Mouse (Mus musculus) hematopoietic stem cell, adult 5-6 weeks (primary cell): ENCODE results near the gene Gm21903. TPM values are rescaled to one million over a fixed set of nuclear protein-coding genes. Genes with fewer than 3 reads are reported as not detected.
"Not testable (repeated sequence)": the region's sequence is repeated elsewhere in the genome, so short reads cannot be mapped to it uniquely, and the experiment has no call there.

Experiments
- ATAC-seq, 2 experiments: fragments of 125-278 bp in 1 of 2; replicated peaks in 1 of 2; 2 replicates each; pipeline ENCODE4 v1.8.0; 2016 to 2017; ENCODE audit warnings: inconsistent platforms in 2 of 2, mild to moderate bottlenecking in 2 of 2, moderate number of reproducible peaks in 2 of 2, low read depth in 1 of 2, moderate TSS enrichment in 1 of 2; ENCODE audit not compliant: low FRiP score in 2 of 2, poor library complexity in 2 of 2, severe bottlenecking in 2 of 2, insufficient read depth in 1 of 2, low TSS enrichment in 1 of 2
- total RNA-seq: library from RNA; stranded (forward); fragments of 172-1452, 232-1000 nt; gene quantifications from 2 replicates; pipeline ENCODE4 v1.2.3, GENCODE M21; 2017

The Gm21903 gene
- total RNA-seq: not detected in 2 replicates

GRCm38 (mm10) chr17:39043241-39043640, at the start of gene Gm21903:
Gm21903 (minus strand) TSS chr17:39043341.
- ATAC-seq: no peak

GRCm38 (mm10) chr17:39076937-39077336, 33.8 kb upstream of the Gm21903 start, which contains the start of gene Esp23:
Esp23 (minus strand) TSS chr17:39077037.
- no peak for ATAC-seq

- no peak for ATAC-seq
These were observed 20.5 kb upstream of the Gm21903 start for GRCm38 (mm10) chr17:39063641-39064040.

GRCm38 (mm10) chr17:39036395-39036794, 6.7 kb downstream of the Gm21903 start, which contains the start of gene Esp24:
Esp24 (plus strand) TSS chr17:39036695.
- not testable (repeated sequence) for ATAC-seq

GRCm38 (mm10) chr17:39017184-39017583, 26.0 kb downstream of the Gm21903 start:
- no peak for ATAC-seq

GRCm38 (mm10) chr17:39010675-39011638, 32.2 kb downstream of the Gm21903 start:
- no peak for ATAC-seq

GRCm38 (mm10) chr17:39009846-39010245, 33.3 kb downstream of the Gm21903 start:
- no peak for ATAC-seq

Other genes with a start within 250 kb of the Gm21903 start
- gene Esp24, start 6.6 kb downstream of the Gm21903 start, total RNA-seq: not detected in 2 replicates
- gene Esp23, start 33.7 kb upstream of the Gm21903 start, total RNA-seq: not detected in 2 replicates
- not detected in 2 replicates for gene Esp22, start 52.0 kb upstream of the Gm21903 start, total RNA-seq